Comparison of ENCODE assay signal across 8 mouse cellular contexts in the genomic region with DNA sequence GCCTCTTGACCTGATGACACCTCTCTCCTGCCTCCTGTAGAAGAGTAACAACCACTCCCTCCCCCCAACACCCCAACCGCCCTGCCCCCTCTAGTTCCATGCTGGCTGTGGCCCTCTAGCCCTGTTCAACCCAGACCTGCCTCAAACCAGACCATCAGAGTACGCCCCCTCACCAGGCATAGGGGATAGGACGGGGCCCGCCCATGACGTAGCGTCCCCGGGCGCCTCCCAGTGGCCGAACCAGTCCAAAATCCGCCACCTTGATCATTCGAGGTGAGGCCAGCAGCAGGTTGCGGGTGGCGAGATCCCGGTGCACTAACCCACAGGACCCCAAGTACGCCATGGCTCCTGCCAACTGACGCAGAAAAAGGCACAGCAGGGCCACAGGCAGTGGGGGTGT. TPM values are rescaled to one million over a fixed set of nuclear protein-coding genes. Genes with fewer than 3 reads are reported as not detected.
A peak's percentile ranks its signal among the peaks of the same experiment; 100 is the strongest.
DNase-seq lines count a peak whose midpoint lies in the region; ATAC-seq and TF ChIP-seq lines count a peak whose summit lies in the region.
"Had no signal": no experiment of that assay in that cellular context is flagged by ENCODE, and none has a peak within 500 bp of the region (broad histone marks: within the 10 kb centered on the region; RNA-seq: fewer than 3 reads in every experiment).

No protein-coding gene starts in this region.

- no peak for TF ChIP-seq EP300 in CH12.LX (IDR thresholded peaks at IDR 0.05; ENCODE audit: low read length)

- H3K9ac ChIP-seq in CH12.LX (ENCODE audit: insufficient read depth, low read depth), result no peak overlapping the region
- peak overlapping the region; percentile 54 for H3K9ac ChIP-seq in liver, embryonic 15.5 days

- H3K27ac ChIP-seq in CH12.LX (ENCODE audit: insufficient read depth, low read depth), result no peak overlapping the region
- H3K27ac ChIP-seq in liver, embryonic 15.5 days (replicated peaks), result peak overlapping the region; percentile 97

- H3K27me3 ChIP-seq in CH12.LX (replicated peaks), result peaks cover 2% of the 10 kb centered on the region
- H3K27me3 ChIP-seq in liver, embryonic 15.5 days, result peaks cover 25% of the 10 kb centered on the region
- H3K27me3 ChIP-seq in splenic B cell, adult 2 months (ENCODE audit: control insufficient read depth, insufficient read depth, low read length, poor library complexity, severe bottlenecking), result no peaks in the 10 kb centered on the region

- dilution Hi-C loops in CH12.LX (cut with MboI; ENCODE audit: extremely low pct_ligation_motif_present, extremely low pct_unique_long_range_greater_than_20kb, low sequenced_read_pairs), result no loop called here

- TF ChIP-seq POLR2A in CH12.LX (IDR thresholded peaks at IDR 0.05; ENCODE audit: low read depth, low read length), result no peak

- peaks cover 6 to 16% of the 10 kb centered on the region in 2 experiments for H3K4me1 ChIP-seq in CH12.LX (ENCODE audit: control insufficient read depth in 1 of 2, insufficient read depth in 2 of 2)
- H3K4me1 ChIP-seq in liver, embryonic 15.5 days (replicated peaks), result peaks cover 66% of the 10 kb centered on the region

- in situ Hi-C loops in CH12.LX (cut with MboI; ENCODE audit: low pct_ligation_motif_present, low pct_unique_long_range_greater_than_20kb, low sequenced_read_pairs), result no loop called here

- H3K79me2 ChIP-seq in CH12.LX (replicated peaks; ENCODE audit: control insufficient read depth, extremely low read depth, insufficient read depth, poor library complexity, severe bottlenecking), result no peaks in the 10 kb centered on the region

- H3K4me3 ChIP-seq in CH12.LX (replicated peaks in 1 of 3; ENCODE audit: low read depth in 2 of 3, low read length in 2 of 3, poor library complexity in 1 of 3), result no peak overlapping the region
- H3K4me3 ChIP-seq in liver, embryonic 15.5 days (replicated peaks), result peak overlapping the region; percentile 29; the same call in 1 of the 2 replicates

- ATAC-seq in liver, embryonic 15.5 days (ENCODE audit: insufficient read depth), result peak; percentile 18

- H3K4me2 ChIP-seq in CH12.LX (ENCODE audit: insufficient read depth, low read depth, poor library complexity, severe bottlenecking), result peak overlapping the region; percentile 19
- peak overlapping the region; percentile 61 for H3K4me2 ChIP-seq in liver, embryonic 15.5 days

- DNase-seq in B cell, adult 2 months, result peak; percentile 78
- peak; percentile 48 for DNase-seq in CH12.LX (ENCODE audit: extremely low read depth)
- peak; percentile 77 for DNase-seq in embryo, embryonic 10 days (ENCODE audit: low spot score)
- DNase-seq in heart, postnatal 4 days, result peak; percentile 63
- DNase-seq in splenic B cell, adult 2 months (ENCODE audit: low read depth, low spot score), result peak; percentile 71
- DNase-seq in right cerebral cortex, postnatal 10 days (ENCODE audit: low spot score in 2 of 2), result no peak

- WGBS in liver, embryonic 15.5 days (ENCODE audit: insufficient replicate concordance), result 33% methylated on average over 16 of the region's 16 CpGs

- peak in 1 of 2 experiments; percentile 85; a peak in 2 of 4 replicates for TF ChIP-seq CTCF in CH12.LX (conservative IDR thresholded peaks at IDR 0.05 in 1 of 2, IDR thresholded peaks at IDR 0.05 in 1 of 2; ENCODE audit: low read depth in 2 of 2, low read length in 2 of 2)

- TF ChIP-seq RAD21 in CH12.LX (IDR thresholded peaks at IDR 0.05; ENCODE audit: low read depth, low read length), result peak; percentile 54

- H3K9me3 ChIP-seq in CH12.LX (replicated peaks; ENCODE audit: low read length), result no peaks in the 10 kb centered on the region
- H3K9me3 ChIP-seq in liver, embryonic 15.5 days (replicated peaks), result no peaks in the 10 kb centered on the region

- H3K36me3 ChIP-seq in CH12.LX (replicated peaks in 1 of 2; ENCODE audit: control insufficient read depth in 1 of 2, insufficient read depth in 1 of 2, low read length in 1 of 2), result peaks cover 0 to 21% of the 10 kb centered on the region in 2 experiments
- H3K36me3 ChIP-seq in liver, embryonic 15.5 days (replicated peaks), result peaks cover 27% of the 10 kb centered on the region
- H3K36me3 ChIP-seq in splenic B cell, adult 2 months (ENCODE audit: control insufficient read depth, insufficient read depth, low read length, poor library complexity, severe bottlenecking), result no peaks in the 10 kb centered on the region

TF ChIP-seq in CH12.LX, 34 proteins besides CTCF, POLR2A, EP300 and RAD21:
- TF ChIP-seq BHLHE40 (IDR thresholded peaks at IDR 0.05; ENCODE audit: low read depth, low read length) (no peak), HCFC1 (IDR thresholded peaks at IDR 0.05; ENCODE audit: low read depth, low read length) (no peak), SMC3 (IDR thresholded peaks at IDR 0.05; ENCODE audit: low read depth, low read length) (peak; percentile 79), NELFE (IDR thresholded peaks at IDR 0.05; ENCODE audit: low read depth, low read length) (no peak)

RNA-seq across cellular contexts. Expression of gene Tnk1, which starts 3.2 kb away (rescaled TPM):
- 0.13 TPM in 1 of 2 replicates, not detected in the other for total RNA-seq in CH12.LX (2012; rRNA removed)
- total RNA-seq in CH12.LX (2014; rRNA removed), result not detected in 2 replicates
- polyA plus RNA-seq in CH12.LX (2012; ENCODE audit: insufficient read length, low read depth), result 0.22 and 0.30 TPM in 2 replicates
- total RNA-seq in heart, postnatal 4 days (2021), result not detected
- 0.60 and 0.62 TPM in 2 replicates for polyA plus RNA-seq in liver, embryonic 15.5 days (2015; fragmentation: Nextera tagmentation; extraction: Ambion mirVana)

RNA-seq across cellular contexts. Expression of gene Plscr3, which starts 9.2 kb away (rescaled TPM):
- total RNA-seq in CH12.LX (2012; rRNA removed), result 2.4 and 2.9 TPM in 2 replicates
- 2.0 and 2.5 TPM in 2 replicates for total RNA-seq in CH12.LX (2014; rRNA removed)
- 12.5 and 15.3 TPM in 2 replicates for polyA plus RNA-seq in CH12.LX (2012; ENCODE audit: insufficient read length, low read depth)
- total RNA-seq in heart, postnatal 4 days (2021), result 10 to 100 TPM; 59.7 to 59.9 TPM
- polyA plus RNA-seq in liver, embryonic 15.5 days (2015; fragmentation: Nextera tagmentation; extraction: Ambion mirVana), result 26.1 and 28.0 TPM in 2 replicates

RNA-seq across cellular contexts. Expression of gene Tmem256, which starts 17.0 kb away (rescaled TPM):
- total RNA-seq in CH12.LX (2012; rRNA removed), result 203 and 206 TPM in 2 replicates
- 262 and 327 TPM in 2 replicates for total RNA-seq in CH12.LX (2014; rRNA removed)
- 185 and 218 TPM in 2 replicates for polyA plus RNA-seq in CH12.LX (2012; ENCODE audit: insufficient read length, low read depth)
- total RNA-seq in heart, postnatal 4 days (2021), result 100 to 1,000 TPM; 143 to 166 TPM
- 336 and 387 TPM in 2 replicates for polyA plus RNA-seq in liver, embryonic 15.5 days (2015; fragmentation: Nextera tagmentation; extraction: Ambion mirVana)

RNA-seq across cellular contexts. Expression of gene Nlgn2, which starts 17.8 kb away (rescaled TPM):
- total RNA-seq in CH12.LX (2012; rRNA removed) (0.55 and 1.3 TPM in 2 replicates), CH12.LX (2014; rRNA removed) (0.20 and 0.95 TPM in 2 replicates)
- polyA plus RNA-seq in CH12.LX (2012; ENCODE audit: insufficient read length, low read depth), result 1.1 and 1.2 TPM in 2 replicates
- total RNA-seq in heart, postnatal 4 days (2021), result 10 to 100 TPM; 11.0 to 11.6 TPM
- 0.54 and 0.64 TPM in 2 replicates for polyA plus RNA-seq in liver, embryonic 15.5 days (2015; fragmentation: Nextera tagmentation; extraction: Ambion mirVana)

RNA-seq across cellular contexts. Expression of gene Tmem95, which starts 22.5 kb away (rescaled TPM):
- total RNA-seq in CH12.LX (2012; rRNA removed) (not detected in 2 replicates), CH12.LX (2014; rRNA removed) (not detected in 2 replicates)
- polyA plus RNA-seq in CH12.LX (2012; ENCODE audit: insufficient read length, low read depth), result not detected in 2 replicates
- total RNA-seq in heart, postnatal 4 days (2021), result not detected
- polyA plus RNA-seq in liver, embryonic 15.5 days (2015; fragmentation: Nextera tagmentation; extraction: Ambion mirVana), result not detected in 2 replicates
- total RNA-seq: heart, postnatal 36 days had no signal

Comparison
In these comparisons a context has a peak if more than half of its experiments do, and no peak if none do; other contexts are left out.
1. DNase-seq: peak in B cell, adult 2 months (2 of 2), CH12.LX (single experiment), embryo, embryonic 10 days (single experiment), heart, postnatal 4 days (single experiment) and splenic B cell, adult 2 months (single experiment); none in right cerebral cortex, postnatal 10 days (0 of 2).
2. RNA of gene Plscr3, which starts 9.2 kb away (total RNA-seq): 59.7 to 59.9 TPM in heart, postnatal 4 days; 2.0 to 2.9 TPM in CH12.LX; every median in the first group is over 10 times any median in the second.